21 mouse cellular contexts compared by ENCODE assay signal in the genomic region with DNA sequence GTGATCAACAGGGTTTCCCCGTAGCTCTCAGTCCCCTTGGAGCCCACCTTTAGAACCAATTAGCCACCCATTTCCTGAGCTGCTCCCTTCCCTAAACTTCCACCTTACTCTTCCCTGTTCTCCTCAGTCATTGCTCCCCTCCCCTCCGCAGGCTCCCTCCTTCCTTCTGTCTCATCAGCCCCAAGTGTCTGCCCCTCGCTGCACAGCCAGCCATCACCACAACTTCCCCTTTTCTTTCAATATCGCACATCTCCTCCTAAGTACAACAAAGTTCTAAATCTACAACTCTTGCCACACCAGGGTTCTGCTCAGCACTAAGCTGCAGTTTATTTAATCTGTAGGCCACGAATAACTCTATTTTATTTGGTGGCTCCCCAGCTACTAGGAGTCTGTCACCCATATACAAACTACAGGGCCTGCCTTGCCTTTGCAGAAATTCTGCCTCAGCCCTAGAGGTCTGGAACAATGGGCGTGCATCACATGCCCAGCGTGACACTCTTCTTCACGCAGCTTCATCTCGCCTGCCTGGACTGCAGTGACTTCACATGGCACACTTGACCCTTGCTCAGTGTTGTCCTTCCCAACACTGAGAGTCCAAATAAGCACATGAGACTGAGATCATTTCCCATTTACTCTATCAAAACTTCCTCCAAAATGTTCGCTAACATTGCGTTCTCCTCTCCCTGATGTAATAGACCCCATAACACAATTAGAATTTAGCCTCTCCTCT. TPM values are rescaled to one million over a fixed set of nuclear protein-coding genes. Genes with fewer than 3 reads are reported as not detected.
DNase-seq lines count a peak whose midpoint lies in the region; ATAC-seq and TF ChIP-seq lines count a peak whose summit lies in the region.
"Had no signal": no experiment of that assay in that cellular context is flagged by ENCODE, and none has a peak within 500 bp of the region (broad histone marks: within the 10 kb centered on the region; RNA-seq: fewer than 3 reads in every experiment).

No protein-coding gene starts in this region.

- TF ChIP-seq CTCF in left cerebral cortex, adult 2 months (IDR thresholded peaks at IDR 0.05) = no peak

- 80% methylated on average over 11 of the region's 11 CpGs for WGBS in heart, embryonic 12.5 days

- H3K9me3 ChIP-seq in heart, embryonic 12.5 days (replicated peaks) = no peaks in the 10 kb centered on the region
- H3K9me3 ChIP-seq in megakaryocyte, embryonic 14.5 days = no peaks in the 10 kb centered on the region
- H3K9me3 ChIP-seq: embryonic facial prominence, embryonic 12.5 days; heart, embryonic 10.5 days; hindbrain, embryonic 12.5 days; limb, embryonic 10.5 days had no signal

- no peaks in the 10 kb centered on the region for H3K27me3 ChIP-seq in heart, embryonic 12.5 days (replicated peaks)
- H3K27me3 ChIP-seq in megakaryocyte, embryonic 14.5 days (replicated peaks) = no peaks in the 10 kb centered on the region
- H3K27me3 ChIP-seq: embryonic facial prominence, embryonic 12.5 days; hindbrain, embryonic 12.5 days had no signal

- peak; percentile 94 for DNase-seq in heart, adult 11 months
- DNase-seq in thymus, postnatal 0 days (ENCODE audit: low spot score) = peak; percentile 37
- DNase-seq in thymus, postnatal 10 days (ENCODE audit: low spot score in 2 of 2) = no peak
- DNase-seq in left cerebral cortex, postnatal 25 days (ENCODE audit: low spot score in 2 of 2) = no peak
- DNase-seq in right cerebral cortex, adult 2 months (ENCODE audit: low spot score in 2 of 2) = no peak
- no peak for DNase-seq in left cerebral cortex, adult 2 months (ENCODE audit: extremely low spot score in 1 of 2, low spot score in 2 of 2)
- DNase-seq: adrenal gland, postnatal 36 days; cerebellum, adult 11 months; cerebellum, postnatal 36 days; gastrocnemius, adult 2 months; kidney, postnatal 14 days; layer of hippocampus, adult 9-11 months; lung, embryonic 14.5 days; midbrain, embryonic 14.5 days had no signal

- no peaks in the 10 kb centered on the region for H3K4me1 ChIP-seq in heart, embryonic 12.5 days (replicated peaks)
- peaks cover 39% of the 10 kb centered on the region for H3K4me1 ChIP-seq in megakaryocyte, embryonic 14.5 days
- H3K4me1 ChIP-seq: embryonic facial prominence, embryonic 12.5 days; heart, embryonic 10.5 days; hindbrain, embryonic 12.5 days; limb, embryonic 10.5 days had no signal

- no peak overlapping the region for H3K4me2 ChIP-seq in heart, embryonic 12.5 days
- H3K4me2 ChIP-seq: embryonic facial prominence, embryonic 12.5 days; hindbrain, embryonic 12.5 days; lung, embryonic 14.5 days had no signal

- no peaks in the 10 kb centered on the region for H3K36me3 ChIP-seq in heart, embryonic 12.5 days
- no peaks in the 10 kb centered on the region for H3K36me3 ChIP-seq in megakaryocyte, embryonic 14.5 days (replicated peaks; ENCODE audit: low read length)
- H3K36me3 ChIP-seq: embryonic facial prominence, embryonic 12.5 days; heart, embryonic 10.5 days; hindbrain, embryonic 12.5 days; limb, embryonic 10.5 days had no signal

- no peak for ATAC-seq in heart, embryonic 12.5 days (ENCODE audit: insufficient number of reproducible peaks, low FRiP score)
- ATAC-seq: intestine, embryonic 16.5 days had no signal

- H3K9ac ChIP-seq in heart, embryonic 12.5 days = no peak overlapping the region
- H3K9ac ChIP-seq: embryonic facial prominence, embryonic 12.5 days; hindbrain, embryonic 12.5 days; lung, embryonic 14.5 days had no signal

- intact Hi-C loops in left cerebral cortex, postnatal 25 days (cut with DNase I) = no loop called here
- intact Hi-C loops in left cerebral cortex, adult 2 months (cut with DNase I) = no loop called here

- no peak overlapping the region for H3K4me3 ChIP-seq in heart, embryonic 12.5 days
- H3K4me3 ChIP-seq in megakaryocyte, embryonic 14.5 days (replicated peaks) = peak overlapping the region; percentile 82
- H3K4me3 ChIP-seq in left cerebral cortex, adult 2 months = no peak overlapping the region
- H3K4me3 ChIP-seq: embryonic facial prominence, embryonic 12.5 days; gastrocnemius, adult 2 months; heart, embryonic 10.5 days; hindbrain, embryonic 12.5 days; limb, embryonic 10.5 days had no signal

- no peak overlapping the region for H3K27ac ChIP-seq in heart, embryonic 12.5 days (ENCODE audit: poor library complexity, severe bottlenecking)
- H3K27ac ChIP-seq in left cerebral cortex, adult 2 months = no peak overlapping the region
- H3K27ac ChIP-seq: embryonic facial prominence, embryonic 12.5 days; gastrocnemius, adult 2 months; heart, embryonic 10.5 days; hindbrain, embryonic 12.5 days; limb, embryonic 10.5 days had no signal

RNA-seq across cellular contexts. Expression of gene Atp8b4, which starts 24.6 kb away (rescaled TPM):
- polyA plus RNA-seq in heart, embryonic 12.5 days (2016; fragmentation: Nextera tagmentation; extraction: Ambion mirVana) = 0.14 and 0.15 TPM in 2 replicates
- polyA plus RNA-seq in thymus, postnatal 0 days (2015; fragmentation: Nextera tagmentation; extraction: Ambion mirVana) = 8.5 and 9.0 TPM in 2 replicates
- 0.38 TPM in 2 replicates for polyA plus RNA-seq in megakaryocyte, embryonic 14.5 days (2012; ENCODE audit: insufficient read depth, low replicate concordance)
- not detected for total RNA-seq in left cerebral cortex, postnatal 25 days (2021)
- under 1 TPM in 1 of 2 experiments, not detected in 1; 0.09 TPM for total RNA-seq in left cerebral cortex, adult 2 months (2021)

Comparison
In these comparisons a context has a peak if more than half of its experiments do, and no peak if none do; other contexts are left out.
1. DNase-seq: peak in heart, adult 11 months (single experiment) and thymus, postnatal 0 days (single experiment); none in thymus, postnatal 10 days (0 of 2), left cerebral cortex, postnatal 25 days (0 of 2), right cerebral cortex, adult 2 months (0 of 2) and left cerebral cortex, adult 2 months (0 of 2).